Mouse (Mus musculus) MEL (cell line): Measurements from ENCODE around the gene Fars2. TPM values are rescaled to one million over a fixed set of nuclear protein-coding genes. Genes with fewer than 3 reads are reported as not detected.
"Not testable (repeated sequence)": the region's sequence is repeated elsewhere in the genome, so short reads cannot be mapped to it uniquely, and the experiment has no call there.

ENCODE experiments used
- DNase-seq: peaks from one replicate; pipeline ENCODE4 v3.0.0; 2011; ENCODE audit warnings: low read depth, low spot score
- H3K27ac ChIP-seq: 2 replicates; pipeline ENCODE4 v1.5.1; 2012; ENCODE audit warnings: low read depth, mild to moderate bottlenecking, control low read depth, low read length, moderate library complexity; ENCODE audit not compliant: control insufficient read depth
- H3K27me3 ChIP-seq, 2 experiments: fragments of 150-350 bp in 1 of 2; sonication (generic) in 1 of 2; 2 replicates each; pipeline ENCODE4 v1.6.1; 2012; ENCODE audit warnings: low read length in 2 of 2, mild to moderate bottlenecking in 2 of 2, improper control_type of control experiment in 1 of 2, moderate library complexity in 1 of 2; ENCODE audit not compliant: insufficient read depth in 2 of 2, control insufficient read depth in 1 of 2
- H3K36me3 ChIP-seq, 2 experiments: 2 replicates each; pipeline ENCODE4 v1.6.1; 2012 to 2014; ENCODE audit warnings: low read length in 2 of 2, improper control_type of control experiment in 1 of 2, inconsistent platforms in 1 of 2, mild to moderate bottlenecking in 1 of 2; ENCODE audit not compliant: insufficient read depth in 2 of 2, control insufficient read depth in 1 of 2
- H3K4me1 ChIP-seq, 2 experiments: fragments of 150-350 bp in 1 of 2; sonication (generic) in 1 of 2; 2 replicates each; pipeline ENCODE4 v1.6.1; 2012; ENCODE audit warnings: low read length in 2 of 2, improper control_type of control experiment in 1 of 2, mild to moderate bottlenecking in 1 of 2; ENCODE audit not compliant: insufficient read depth in 2 of 2, control insufficient read depth in 1 of 2
- H3K4me3 ChIP-seq, 2 experiments: fragments of 150-350 bp in 1 of 2; sonication (generic) in 1 of 2; 2 replicates each; pipeline ENCODE4 v1.5.1; 2012; ENCODE audit warnings: low read depth in 2 of 2, low read length in 2 of 2, mild to moderate bottlenecking in 2 of 2, moderate library complexity in 2 of 2, control low read depth in 1 of 2, improper control_type of control experiment in 1 of 2; ENCODE audit not compliant: control insufficient read depth in 1 of 2, insufficient read depth in 1 of 2
- H3K79me2 ChIP-seq: 2 replicates; pipeline ENCODE4 v1.6.1; 2012; ENCODE audit warnings: mild to moderate bottlenecking, low read length, moderate library complexity; ENCODE audit not compliant: control insufficient read depth, poor library complexity, insufficient read depth
- H3K9ac ChIP-seq: 2 replicates; pipeline ENCODE4 v1.6.1; 2012; ENCODE audit warnings: low read depth, mild to moderate bottlenecking, control low read depth, low read length, moderate library complexity; ENCODE audit not compliant: control insufficient read depth, poor library complexity, severe bottlenecking
- H3K9me3 ChIP-seq: fragments of 150-350 bp; sonication (generic); replicated peaks from 2 replicates; pipeline ENCODE4 v1.6.1; 2012; ENCODE audit warnings: mild to moderate bottlenecking, low read length, improper control_type of control experiment, moderate library complexity; ENCODE audit not compliant: insufficient read depth
- CHD1 ChIP-seq: IDR thresholded peaks from 2 replicates; pipeline ENCODE4 v1.6.1; 2012; ENCODE audit warnings: low read depth, mild to moderate bottlenecking, inconsistent platforms, low read length, improper control_type of control experiment
- CHD2 ChIP-seq: IDR thresholded peaks from 2 replicates; pipeline ENCODE4 v1.6.1; 2011; ENCODE audit warnings: low read length, improper control_type of control experiment
- CTCF ChIP-seq, 3 experiments: IDR thresholded peaks in 2 of 3; conservative IDR thresholded peaks in 1 of 3; 2 replicates each; pipeline ENCODE4 v1.5.1; 2011 to 2012; ENCODE audit warnings: low read length in 3 of 3, low read depth in 2 of 3, mild to moderate bottlenecking in 2 of 3, improper control_type of control experiment in 1 of 3, inconsistent platforms in 1 of 3, mixed read lengths in 1 of 3, moderate library complexity in 1 of 3; ENCODE audit not compliant: control insufficient read depth in 1 of 3, insufficient read depth in 1 of 3, poor library complexity in 1 of 3, severe bottlenecking in 1 of 3
- E2F4 ChIP-seq: IDR thresholded peaks from 2 replicates; pipeline ENCODE4 v1.6.1; 2011; ENCODE audit warnings: low read depth, low read length, improper control_type of control experiment, borderline replicate concordance
- ELF1 ChIP-seq: IDR thresholded peaks from 2 replicates; pipeline ENCODE4 v1.6.1; 2014; ENCODE audit warnings: low read depth, mild to moderate bottlenecking, inconsistent platforms, low read length, improper control_type of control experiment, moderate library complexity
- EP300 ChIP-seq, 2 experiments: IDR thresholded peaks; 2 replicates each; pipeline ENCODE4 v1.6.1; 2011; ENCODE audit warnings: improper control_type of control experiment in 2 of 2, low read length in 2 of 2, low read depth in 1 of 2, mild to moderate bottlenecking in 1 of 2
- HCFC1 ChIP-seq: IDR thresholded peaks from 2 replicates; pipeline ENCODE4 v1.6.1; 2012; ENCODE audit warnings: low read depth, mild to moderate bottlenecking, inconsistent platforms, low read length, improper control_type of control experiment, moderate library complexity
- MAFK ChIP-seq: IDR thresholded peaks from 2 replicates; pipeline ENCODE4 v1.6.1; 2011; ENCODE audit warnings: low read depth, mild to moderate bottlenecking, low read length, improper control_type of control experiment, borderline replicate concordance
- MAX ChIP-seq: IDR thresholded peaks from 2 replicates; pipeline ENCODE4 v1.6.1; 2011; ENCODE audit warnings: low read length, improper control_type of control experiment
- MEF2A ChIP-seq: IDR thresholded peaks from 2 replicates; pipeline ENCODE4 v1.6.1; 2014; ENCODE audit warnings: low read depth, mild to moderate bottlenecking, inconsistent platforms, low read length, improper control_type of control experiment; ENCODE audit not compliant: poor library complexity, insufficient replicate concordance, severe bottlenecking; ENCODE audit errors: extremely low read depth
- MXI1 ChIP-seq: IDR thresholded peaks from 2 replicates; pipeline ENCODE4 v1.6.1; 2011; ENCODE audit warnings: mild to moderate bottlenecking, low read depth, low read length, improper control_type of control experiment
- NELFE ChIP-seq: IDR thresholded peaks from 2 replicates; pipeline ENCODE4 v1.6.1; 2011; ENCODE audit warnings: low read depth, low read length, improper control_type of control experiment
- NRF1 ChIP-seq: IDR thresholded peaks from 2 replicates; pipeline ENCODE4 v1.6.1; 2014; ENCODE audit warnings: low read depth, mild to moderate bottlenecking, inconsistent platforms, low read length, improper control_type of control experiment, moderate library complexity; ENCODE audit not compliant: poor library complexity, insufficient read depth, severe bottlenecking
- POLR2AphosphoS5 ChIP-seq: IDR thresholded peaks from 2 replicates; pipeline ENCODE4 v1.6.1; 2012; ENCODE audit warnings: low read depth, borderline replicate concordance, mild to moderate bottlenecking, inconsistent platforms, low read length, moderate library complexity, mixed read lengths
- RCOR1 ChIP-seq: IDR thresholded peaks from 2 replicates; pipeline ENCODE4 v1.6.1; 2012; ENCODE audit warnings: low read depth, mild to moderate bottlenecking, inconsistent platforms, low read length, improper control_type of control experiment
- TAL1 ChIP-seq: IDR thresholded peaks from 2 replicates; pipeline ENCODE4 v1.6.1; 2012; ENCODE audit warnings: mild to moderate bottlenecking, inconsistent platforms, low read length, moderate library complexity, mixed read lengths
- TBP ChIP-seq: IDR thresholded peaks from 2 replicates; pipeline ENCODE4 v1.8.0; 2011; ENCODE audit warnings: low read depth, low read length, improper control_type of control experiment
- USF1 ChIP-seq: IDR thresholded peaks from 2 replicates; pipeline ENCODE4 v1.6.1; 2014; ENCODE audit warnings: low read depth, mild to moderate bottlenecking, inconsistent platforms, low read length, improper control_type of control experiment, moderate library complexity
- ZKSCAN1 ChIP-seq: IDR thresholded peaks from 2 replicates; pipeline ENCODE4 v1.6.1; 2012; ENCODE audit warnings: low read depth, mild to moderate bottlenecking, inconsistent platforms, low read length, improper control_type of control experiment, moderate library complexity
- ZMIZ1 ChIP-seq: IDR thresholded peaks from 2 replicates; pipeline ENCODE4 v1.6.1; 2012; ENCODE audit warnings: low read depth, mild to moderate bottlenecking, inconsistent platforms, low read length, improper control_type of control experiment, moderate library complexity
- ZNF384 ChIP-seq: IDR thresholded peaks from 2 replicates; pipeline ENCODE4 v1.6.1; 2012; ENCODE audit warnings: low read depth, mild to moderate bottlenecking, inconsistent platforms, low read length, improper control_type of control experiment
- polyA plus RNA-seq, 2 experiments: library from polyadenylated mRNA; stranded (reverse) in 1 of 2; unstranded in 1 of 2; fragments of >175 nt in 1 of 2; fragments of >200 nt in 1 of 2; gene quantifications; 2 replicates each; pipeline versions ENCODE4 v1.2.1 to v1.2.4; 2012; ENCODE audit warnings: low replicate concordance in 2 of 2, low read depth in 1 of 2; ENCODE audit not compliant: insufficient read length in 2 of 2, insufficient read depth in 1 of 2, missing spikeins in 1 of 2
- total RNA-seq: library from RNA; depleted of rRNA; stranded (reverse); fragments of 300-350 nt; gene quantifications from 2 replicates; pipeline ENCODE4 v1.2.3, GENCODE M21; 2012

Gene Fars2
- total and polyA plus RNA-seq, 3 experiments: 32.6 to 39.2 TPM; not detected in 1

DNA sequence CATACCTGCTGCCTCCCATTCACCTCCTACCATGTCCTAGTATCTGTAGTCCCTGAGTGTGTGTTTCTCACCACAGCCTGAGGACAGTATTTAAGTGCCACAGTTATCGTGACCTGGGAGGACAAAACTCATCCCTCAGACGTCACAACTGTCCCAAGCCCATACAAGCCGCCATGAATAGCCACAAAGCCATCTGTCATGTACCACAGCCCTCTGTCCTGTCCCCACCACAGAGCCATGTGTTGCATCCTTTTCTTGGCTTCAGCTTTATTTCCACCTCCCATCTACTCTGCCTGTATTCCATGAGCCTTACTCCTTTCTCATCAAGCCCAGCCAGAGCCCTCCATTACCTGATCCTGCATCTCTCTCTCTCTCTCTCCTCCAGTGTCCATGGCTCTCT is 244.2 kb downstream of the Fars2 start:
- no peak overlapping the region for H3K4me3 ChIP-seq
- no peak for DNase-seq

GRCm38 (mm10) chr13:36365719-36366118 is 248.5 kb downstream of the Fars2 start:
- H3K27ac ChIP-seq, H3K27me3 ChIP-seq, H3K4me3 ChIP-seq, H3K9me3 ChIP-seq, H3K9ac ChIP-seq, H3K79me2 ChIP-seq: not testable (repeated sequence)
- H3K4me1 ChIP-seq: peaks cover 4 to 18% of the 10 kb centered on the region in 2 experiments
- peaks cover 0 to 10% of the 10 kb centered on the region in 2 experiments; a peak in 2 of 4 replicates for H3K36me3 ChIP-seq
- DNase-seq: peak; percentile 54
- TF ChIP-seq EP300 (IDR thresholded peaks at IDR 0.05; ENCODE audit: low read depth in 1 of 2, low read length in 2 of 2) (peak in 1 of 2 experiments; percentile 21; a peak in 1 of 4 replicates), ELF1 (peak; percentile 18; the same call in 1 of the 2 replicates)
- TF ChIP-seq, all 39 proteins: peak for 2; not testable (repeated sequence) for 37

More for the DNA sequence above, 244.2 kb downstream of the Fars2 start:
- H3K4me1 ChIP-seq: peaks cover 8 to 21% of the 10 kb centered on the region in 2 experiments
- H3K79me2 ChIP-seq: no peaks in the 10 kb centered on the region
- TF ChIP-seq CHD2 (no peak), TAL1 (no peak), ZMIZ1 (no peak), POLR2AphosphoS5 (no peak), ZKSCAN1 (no peak), MEF2A (no peak)
- H3K27me3 ChIP-seq: no peaks in the 10 kb centered on the region
- no peaks in the 10 kb centered on the region for H3K9me3 ChIP-seq
- H3K27ac ChIP-seq: no peak overlapping the region
- no peak overlapping the region for H3K9ac ChIP-seq
- H3K36me3 ChIP-seq: peaks cover 0 to 20% of the 10 kb centered on the region in 2 experiments; a peak in 2 of 4 replicates

DNA sequence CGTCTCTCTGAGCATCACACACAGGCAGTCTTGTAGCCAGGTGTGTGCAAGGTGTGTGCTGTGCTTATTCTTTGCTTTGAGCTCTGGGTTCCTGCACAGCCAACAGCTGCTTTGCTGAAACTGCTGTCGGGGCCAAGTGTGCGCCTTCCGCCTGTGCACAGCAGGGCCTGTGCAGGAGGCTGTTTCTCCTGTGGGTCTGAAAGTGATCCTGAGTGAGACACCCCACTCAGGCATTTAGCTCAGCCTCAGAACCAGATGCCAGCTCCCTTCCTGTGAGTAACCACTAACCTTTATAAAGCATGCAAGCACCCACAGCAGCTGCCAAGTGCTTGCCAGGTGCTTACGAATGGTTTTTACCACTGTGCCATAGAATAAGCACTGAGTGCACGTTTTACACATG is 249.1 kb downstream of the Fars2 start:
- peaks cover 0 to 10% of the 10 kb centered on the region in 2 experiments; a peak in 2 of 4 replicates for H3K36me3 ChIP-seq
- H3K4me1 ChIP-seq: peaks cover 4 to 18% of the 10 kb centered on the region in 2 experiments
- no peak overlapping the region for H3K4me3 ChIP-seq
- no peak overlapping the region for H3K27ac ChIP-seq
- TF ChIP-seq ZNF384 (no peak), MAX (no peak), ZMIZ1 (no peak), MXI1 (no peak), TAL1 (no peak), POLR2AphosphoS5 (no peak), RCOR1 (no peak), E2F4 (no peak), CTCF (IDR thresholded peaks at IDR 0.05 in 2 of 3, conservative IDR thresholded peaks at IDR 0.05 in 1 of 3; ENCODE audit: control insufficient read depth in 1 of 3, insufficient read depth in 1 of 3, low read depth in 2 of 3, low read length in 3 of 3, poor library complexity in 1 of 3, severe bottlenecking in 1 of 3) (no peak), USF1 (no peak), HCFC1 (no peak), NELFE (no peak), TBP (no peak), CHD1 (no peak), NRF1 (no peak), CHD2 (no peak), MAFK (no peak)
- H3K9ac ChIP-seq: no peak overlapping the region
- H3K9me3 ChIP-seq: no peaks in the 10 kb centered on the region
- no peaks in the 10 kb centered on the region for H3K27me3 ChIP-seq
- H3K79me2 ChIP-seq: no peaks in the 10 kb centered on the region
- DNase-seq: no peak
